Mouse (Mus musculus) liver, embryonic 16.5 days (tissue): ENCODE results near the gene Pax3. TPM values are rescaled to one million over a fixed set of nuclear protein-coding genes. Genes with fewer than 3 reads are reported as not detected.

Experiments
- ATAC-seq: fragments of 200-750 bp; cut with Nextera tagmentation; 2 replicates; pipeline ENCODE4 v1.8.0; 2017; ENCODE audit warnings: low read depth, mild to moderate bottlenecking, moderate number of reproducible peaks, moderate library complexity
- H3K27ac ChIP-seq: fragments of 300-500 bp; sonication (generic); 2 replicates; pipeline ENCODE4 v1.5.1; 2014; ENCODE audit warnings: mild to moderate bottlenecking, low read length
- H3K27me3 ChIP-seq: fragments of 300-500 bp; sonication (generic); 2 replicates; pipeline ENCODE4 v1.6.1; 2014; ENCODE audit warnings: low read depth, low read length, mixed read lengths; ENCODE audit not compliant: control insufficient read depth, insufficient read depth
- H3K36me3 ChIP-seq: fragments of 300-500 bp; sonication (generic); 2 replicates; pipeline ENCODE4 v1.6.1; 2014; ENCODE audit warnings: mild to moderate bottlenecking; ENCODE audit not compliant: control insufficient read depth, insufficient read depth
- H3K4me1 ChIP-seq: fragments of 300-500 bp; sonication (generic); 2 replicates; pipeline ENCODE4 v1.6.1; 2014; ENCODE audit warnings: low read depth, low read length, mixed read lengths; ENCODE audit not compliant: control insufficient read depth
- H3K4me2 ChIP-seq: fragments of 300-500 bp; sonication (generic); 2 replicates; pipeline ENCODE4 v1.6.1; 2014; ENCODE audit warnings: low read depth, low read length, mixed read lengths
- H3K4me3 ChIP-seq: fragments of 300-500 bp; sonication (generic); 2 replicates; pipeline ENCODE4 v1.5.1; 2014; ENCODE audit warnings: low read depth, mild to moderate bottlenecking, low read length
- H3K9ac ChIP-seq: fragments of 300-500 bp; sonication (generic); 2 replicates; pipeline ENCODE4 v1.6.1; 2014; ENCODE audit warnings: low read depth, low read length
- H3K9me3 ChIP-seq: fragments of 300-500 bp; sonication (generic); replicated peaks from 2 replicates; pipeline ENCODE4 v1.6.1; 2016; ENCODE audit warnings: low read length; ENCODE audit not compliant: control insufficient read depth
- WGBS: fragments of 180-500 bp; shearing (Covaris S2); extraction: QIAGEN DNeasy Blood & Tissue Kit; methylation state at CpG from one replicate; pipeline ENCODE4 v1.1.7; 2014; ENCODE audit not compliant: insufficient replicate concordance; 5-methylcytosine and 5-hydroxymethylcytosine counted together
- polyA plus RNA-seq: library from polyadenylated mRNA; unstranded; fragments of >200 nt; fragmentation: Nextera tagmentation; extraction: Ambion mirVana; gene quantifications from 2 replicates; pipeline ENCODE4 v1.2.1, GENCODE M21; 2015

Gene Pax3
- polyA plus RNA-seq, 1 experiment from 2014 or later = not detected

DNA sequence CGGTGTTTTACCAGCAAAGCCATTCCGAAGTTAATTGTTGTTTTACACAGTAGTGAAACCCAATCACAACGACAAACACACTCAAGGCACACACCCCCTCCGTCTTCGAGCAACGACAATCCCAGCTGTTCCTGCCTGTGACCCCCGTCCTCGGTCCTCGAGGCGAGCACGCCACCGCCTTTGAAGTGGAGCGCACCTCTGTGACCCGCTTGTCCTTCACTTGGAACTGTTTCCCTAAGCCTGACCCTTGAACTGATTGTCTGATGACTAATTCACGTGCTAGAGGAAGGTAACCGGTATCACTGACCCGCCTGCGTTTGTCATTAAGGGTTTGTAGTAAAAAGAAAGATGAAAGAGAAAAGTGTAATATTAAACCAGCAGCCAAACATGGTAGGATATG, 115.2 kb downstream of the Pax3 start:
- ATAC-seq = no peak
- no peak overlapping the region for H3K4me2 ChIP-seq
- WGBS = 49% methylated on average over 18 of the region's 18 CpGs

DNA sequence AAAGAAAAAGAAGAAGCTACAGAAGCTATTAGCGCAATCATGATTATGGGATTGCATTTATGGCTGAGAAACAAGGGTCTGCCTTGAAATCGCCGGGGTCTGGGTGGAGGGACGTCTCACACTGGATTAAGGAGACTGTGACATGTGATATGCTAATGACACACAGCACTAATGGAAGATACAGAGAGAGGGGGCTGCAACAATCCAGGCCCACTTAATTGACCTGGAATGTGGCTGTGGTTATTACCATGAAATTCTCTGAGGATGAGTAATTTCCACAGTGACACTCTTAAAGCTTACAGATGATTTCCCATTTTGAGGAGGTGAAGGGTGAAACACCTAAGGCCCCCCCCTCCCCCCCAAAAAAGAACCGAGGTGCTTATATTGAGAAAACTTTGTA, 136.1 kb downstream of the Pax3 start:
- no peaks in the 10 kb centered on the region for H3K36me3 ChIP-seq

More for the DNA sequence above, 115.2 kb downstream of the Pax3 start:
- Histone ChIP-seq H3K36me3 (no peaks in the 10 kb centered on the region), H3K27me3 (no peaks in the 10 kb centered on the region), H3K9ac (no peak overlapping the region), H3K4me1 (no peaks in the 10 kb centered on the region), H3K9me3 (no peaks in the 10 kb centered on the region), H3K4me3 (no peak overlapping the region), H3K27ac (no peak overlapping the region)

GRCm38 (mm10) chr1:78057939-78058338, 139.0 kb downstream of the Pax3 start:
- Histone ChIP-seq H3K27me3 (no peaks in the 10 kb centered on the region), H3K9ac (no peak overlapping the region), H3K4me2 (no peak overlapping the region), H3K36me3 (no peaks in the 10 kb centered on the region), H3K4me3 (no peak overlapping the region), H3K27ac (no peak overlapping the region), H3K9me3 (no peaks in the 10 kb centered on the region), H3K4me1 (no peaks in the 10 kb centered on the region)
- 13% methylated on average over 4 of the region's 4 CpGs for WGBS
- no peak for ATAC-seq

More for the DNA sequence above, 136.1 kb downstream of the Pax3 start:
- no peak overlapping the region for H3K4me2 ChIP-seq
- no peak overlapping the region for H3K4me3 ChIP-seq
- no peaks in the 10 kb centered on the region for H3K4me1 ChIP-seq
- H3K9ac ChIP-seq = no peak overlapping the region
- WGBS = 64% methylated on average over 5 of the region's 5 CpGs
- no peaks in the 10 kb centered on the region for H3K9me3 ChIP-seq
- no peaks in the 10 kb centered on the region for H3K27me3 ChIP-seq
- no peak overlapping the region for H3K27ac ChIP-seq
- ATAC-seq = no peak

DNA sequence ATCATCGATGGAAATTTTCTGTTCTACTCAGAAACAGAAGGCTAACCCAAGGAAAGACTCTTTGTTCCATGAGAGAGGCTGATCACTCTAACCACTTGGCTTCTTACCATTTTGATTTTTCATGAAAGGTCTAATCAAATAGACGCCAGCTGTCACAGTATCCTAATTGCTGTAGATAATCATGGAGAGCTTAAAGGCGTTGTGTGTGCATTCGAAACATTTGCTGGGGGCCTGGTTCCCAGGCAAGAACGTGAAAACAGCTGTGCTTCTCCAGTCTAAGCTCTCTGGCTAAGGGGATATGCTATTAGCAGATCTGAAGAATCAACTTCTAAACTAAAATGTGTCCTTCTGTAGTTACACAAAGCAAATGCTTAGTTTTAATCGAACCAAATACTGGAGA, 143.3 kb downstream of the Pax3 start:
- 63% methylated on average over 6 of the region's 6 CpGs for WGBS
- no peaks in the 10 kb centered on the region for H3K4me1 ChIP-seq
- no peak overlapping the region for H3K4me3 ChIP-seq
- no peak overlapping the region for H3K9ac ChIP-seq
- no peak overlapping the region for H3K4me2 ChIP-seq
- H3K9me3 ChIP-seq = no peaks in the 10 kb centered on the region
- no peaks in the 10 kb centered on the region for H3K27me3 ChIP-seq
- H3K27ac ChIP-seq = no peak overlapping the region
- no peak for ATAC-seq
- no peaks in the 10 kb centered on the region for H3K36me3 ChIP-seq

Other genes with a start within 250 kb of the Pax3 start
- 0.21 and 0.35 TPM in 2 replicates for gene Sgpp2, start 113.2 kb upstream of the Pax3 start, polyA plus RNA-seq